In the genomic region with DNA sequence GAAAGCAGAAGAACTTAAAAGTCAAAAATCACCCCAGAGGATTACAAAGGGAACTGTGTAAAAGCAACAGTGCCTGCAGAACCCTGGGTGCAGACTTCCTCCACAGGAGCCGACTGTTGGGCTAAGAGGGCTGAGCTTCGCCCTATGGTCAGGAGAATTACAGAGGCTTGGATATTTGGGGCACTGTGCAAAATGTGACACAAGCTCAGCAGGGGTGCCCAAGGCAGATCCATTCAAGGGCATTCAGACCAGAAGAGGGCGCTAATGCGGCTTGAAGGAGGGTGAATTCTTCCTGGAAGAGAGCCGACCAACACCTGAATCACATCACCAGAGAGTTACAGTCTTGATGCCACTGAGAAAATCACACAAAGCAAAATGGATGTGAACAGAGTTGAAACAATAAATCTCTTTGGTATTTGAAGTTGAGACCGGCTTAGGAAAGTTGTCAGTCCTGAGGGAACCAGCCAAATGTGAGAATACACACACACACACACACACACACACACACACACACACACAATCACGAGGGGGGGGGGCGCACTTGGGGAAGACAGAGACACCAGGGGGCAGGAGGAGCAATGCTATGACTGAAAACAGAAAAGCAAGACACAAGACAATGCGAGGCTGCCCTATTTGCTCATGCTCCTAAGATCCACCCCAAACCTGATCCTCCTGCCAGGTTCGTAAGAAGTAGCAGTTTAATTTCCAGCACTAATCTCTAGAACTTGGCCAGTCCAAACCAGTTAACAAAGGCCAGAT, we compare ENCODE assay signal across 9 mouse cellular contexts. TPM values are rescaled to one million over a fixed set of nuclear protein-coding genes. Genes with fewer than 3 reads are reported as not detected.
A peak's percentile ranks its signal among the peaks of the same experiment; 100 is the strongest.
DNase-seq lines count a peak whose midpoint lies in the region; ATAC-seq lines count a peak whose summit lies in the region.
"Had no signal": no experiment of that assay in that cellular context is flagged by ENCODE, and none has a peak within 500 bp of the region (broad histone marks: within the 10 kb centered on the region; RNA-seq: fewer than 3 reads in every experiment).

No protein-coding gene starts in this region.

- H3K27ac ChIP-seq in midbrain, embryonic 14.5 days (replicated peaks; ENCODE audit: low read depth, low read length), result no peak overlapping the region
- no peak overlapping the region for H3K27ac ChIP-seq in midbrain, embryonic 13.5 days
- H3K27ac ChIP-seq: heart, embryonic 13.5 days had no signal

- no peaks in the 10 kb centered on the region for H3K27me3 ChIP-seq in midbrain, embryonic 14.5 days (ENCODE audit: control insufficient read depth, insufficient read depth, low read length)
- no peaks in the 10 kb centered on the region for H3K27me3 ChIP-seq in midbrain, embryonic 13.5 days
- H3K27me3 ChIP-seq: heart, embryonic 13.5 days had no signal

- peaks cover 7% of the 10 kb centered on the region; the same call in 1 of the 2 replicates for H3K36me3 ChIP-seq in midbrain, embryonic 14.5 days (ENCODE audit: control insufficient read depth, insufficient read depth, low read length)
- peaks cover 4% of the 10 kb centered on the region; the same call in 1 of the 2 replicates for H3K36me3 ChIP-seq in midbrain, embryonic 13.5 days

- H3K4me2 ChIP-seq in midbrain, embryonic 14.5 days (ENCODE audit: low read length), result no peak overlapping the region
- no peak overlapping the region for H3K4me2 ChIP-seq in midbrain, embryonic 13.5 days (replicated peaks)
- H3K4me2 ChIP-seq: heart, embryonic 13.5 days had no signal

- H3K4me1 ChIP-seq in midbrain, embryonic 14.5 days (ENCODE audit: control insufficient read depth, insufficient read depth, low read length), result no peaks in the 10 kb centered on the region
- no peaks in the 10 kb centered on the region for H3K4me1 ChIP-seq in midbrain, embryonic 13.5 days (replicated peaks)

- no peak overlapping the region for H3K4me3 ChIP-seq in midbrain, embryonic 14.5 days (replicated peaks; ENCODE audit: low read depth, low read length)
- no peak overlapping the region for H3K4me3 ChIP-seq in midbrain, embryonic 13.5 days (replicated peaks)
- H3K4me3 ChIP-seq: heart, embryonic 13.5 days had no signal

- ATAC-seq in midbrain, embryonic 14.5 days (ENCODE audit: low FRiP score, low TSS enrichment), result no peak
- no peak for ATAC-seq in midbrain, embryonic 13.5 days

- 56% methylated on average over 10 of the region's 10 CpGs for WGBS in midbrain, embryonic 14.5 days
- WGBS in midbrain, embryonic 13.5 days, result 54% methylated on average over 10 of the region's 10 CpGs

- DNase-seq in midbrain, embryonic 14.5 days, result peak; percentile 70
- peak; percentile 84 for DNase-seq in adipocyte (ENCODE audit: low spot score)
- DNase-seq in embryo, embryonic 10 days (ENCODE audit: low spot score), result peak; percentile 79
- peak; percentile 26 for DNase-seq in hindlimb bud, embryonic 11.5 days (ENCODE audit: extremely low spot score, low read depth, low spot score)
- peak; percentile 70 to 76 for DNase-seq in lung, adult 18-20 months
- DNase-seq in right cerebral cortex, postnatal 14 days, result peak; percentile 69
- DNase-seq in yolk sac, embryonic 10.5 days (ENCODE audit: low spot score), result peak; percentile 12

- H3K9ac ChIP-seq in midbrain, embryonic 14.5 days (replicated peaks; ENCODE audit: low read length), result no peak overlapping the region
- H3K9ac ChIP-seq in midbrain, embryonic 13.5 days (replicated peaks), result no peak overlapping the region
- H3K9ac ChIP-seq: heart, embryonic 13.5 days had no signal

- H3K9me3 ChIP-seq in midbrain, embryonic 14.5 days (ENCODE audit: control insufficient read depth, low read length), result no peaks in the 10 kb centered on the region
- no peaks in the 10 kb centered on the region for H3K9me3 ChIP-seq in midbrain, embryonic 13.5 days
- H3K9me3 ChIP-seq: heart, embryonic 13.5 days had no signal

RNA-seq across cellular contexts. Expression of gene B3gntl1, which starts 20.2 kb away (rescaled TPM):
- polyA plus RNA-seq in midbrain, embryonic 14.5 days (2014; fragmentation: Nextera tagmentation; extraction: Ambion mirVana), result 4.8 and 6.5 TPM in 2 replicates
- polyA plus RNA-seq in midbrain, embryonic 13.5 days (2015; fragmentation: Nextera tagmentation; extraction: Ambion mirVana), result 6.2 and 7.0 TPM in 2 replicates

RNA-seq across cellular contexts. Expression of gene Metrnl, which starts 48.6 kb away (rescaled TPM):
- 10.2 and 11.0 TPM in 2 replicates for polyA plus RNA-seq in midbrain, embryonic 14.5 days (2014; fragmentation: Nextera tagmentation; extraction: Ambion mirVana)
- 4.9 and 9.8 TPM in 2 replicates for polyA plus RNA-seq in midbrain, embryonic 13.5 days (2015; fragmentation: Nextera tagmentation; extraction: Ambion mirVana)

Comparison
In these comparisons a context has a peak if more than half of its experiments do, and no peak if none do; other contexts are left out.
1. DNase-seq: peak in every context shown above with its lines; median percentile 84 in adipocyte; 79 in embryo, embryonic 10 days; 73 in lung, adult 18-20 months; 70 in midbrain, embryonic 14.5 days; 69 in right cerebral cortex, postnatal 14 days; 26 in hindlimb bud, embryonic 11.5 days; 12 in yolk sac, embryonic 10.5 days.